Mouse (Mus musculus) macrophage (primary cell): ENCODE data around the gene Tex36. TPM values are rescaled to one million over a fixed set of nuclear protein-coding genes. Genes with fewer than 3 reads are reported as not detected.

Source experiments
- H3K27ac ChIP-seq: fragments of 350-480 bp; formaldehyde crosslinking; 2 replicates; pipeline ENCODE4 v1.9.0; 2021
- H3K36me3 ChIP-seq: fragments of 350-480 bp; formaldehyde crosslinking; 2 replicates; pipeline ENCODE4 v1.9.0; 2021; ENCODE audit errors: inconsistent target
- H3K4me3 ChIP-seq: fragments of 350-480 bp; formaldehyde crosslinking; 2 replicates; pipeline ENCODE4 v1.9.0; 2021; ENCODE audit errors: inconsistent target
- H3K79me2 ChIP-seq: fragments of 350-480 bp; formaldehyde crosslinking; 2 replicates; pipeline ENCODE4 v1.9.0; 2021; ENCODE audit errors: inconsistent target
- WGBS: methylation state at CpG from one replicate; pipeline ENCODE4 v1.1.7; 2026; ENCODE audit warnings: inconsistent platforms; ENCODE audit not compliant: missing documents; 5-methylcytosine and 5-hydroxymethylcytosine counted together
- polyA plus RNA-seq: library from polyadenylated mRNA; stranded (reverse); fragments of 250-400 nt; gene quantifications from 3 replicates; pipeline ENCODE4 v1.2.4, GENCODE M21; 2018; ENCODE audit warnings: inconsistent platforms

Tex36 gene
- polyA plus RNA-seq, 1 experiment from 2014 or later = not detected

DNA sequence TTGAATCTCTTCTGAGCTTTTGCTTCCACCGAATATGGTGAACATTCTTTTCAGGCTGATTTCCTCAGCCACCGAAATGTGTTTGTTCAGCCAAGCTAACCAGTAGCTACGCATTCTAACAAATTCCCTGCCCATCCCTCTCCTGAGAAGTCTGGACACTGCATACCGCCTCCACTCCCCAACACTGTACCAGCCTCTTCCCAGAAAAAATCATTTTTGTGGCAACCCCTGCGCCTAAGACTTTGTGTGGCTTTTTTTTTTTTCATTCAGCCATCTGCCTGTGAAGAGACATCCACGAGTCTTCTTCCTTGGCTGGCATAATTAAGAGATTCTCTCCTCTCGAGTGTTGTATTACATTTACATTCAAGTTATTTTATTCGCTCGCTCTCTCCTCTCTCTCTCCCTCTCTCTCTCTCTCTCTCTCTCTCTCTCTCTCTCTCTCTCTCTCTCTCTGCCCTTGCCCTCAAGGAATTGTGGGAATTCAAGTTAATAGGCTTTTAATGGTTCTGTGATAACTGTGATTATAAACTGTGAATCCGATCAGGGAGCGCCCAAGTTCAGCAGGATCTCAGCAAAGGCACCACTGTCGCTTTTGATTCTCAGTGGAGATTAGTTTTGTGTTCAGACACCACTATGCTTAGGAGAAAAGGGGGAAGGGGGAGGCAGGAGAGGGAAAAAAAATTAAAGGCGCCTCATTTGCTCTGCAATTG, 6.8 kb upstream of the Tex36 start:
- Histone ChIP-seq H3K79me2 (no peaks in the 10 kb centered on the region), H3K27ac (no peak overlapping the region), H3K36me3 (no peaks in the 10 kb centered on the region), H3K4me3 (no peak overlapping the region)
- 87% methylated on average over 13 of the region's 13 CpGs for WGBS

DNA sequence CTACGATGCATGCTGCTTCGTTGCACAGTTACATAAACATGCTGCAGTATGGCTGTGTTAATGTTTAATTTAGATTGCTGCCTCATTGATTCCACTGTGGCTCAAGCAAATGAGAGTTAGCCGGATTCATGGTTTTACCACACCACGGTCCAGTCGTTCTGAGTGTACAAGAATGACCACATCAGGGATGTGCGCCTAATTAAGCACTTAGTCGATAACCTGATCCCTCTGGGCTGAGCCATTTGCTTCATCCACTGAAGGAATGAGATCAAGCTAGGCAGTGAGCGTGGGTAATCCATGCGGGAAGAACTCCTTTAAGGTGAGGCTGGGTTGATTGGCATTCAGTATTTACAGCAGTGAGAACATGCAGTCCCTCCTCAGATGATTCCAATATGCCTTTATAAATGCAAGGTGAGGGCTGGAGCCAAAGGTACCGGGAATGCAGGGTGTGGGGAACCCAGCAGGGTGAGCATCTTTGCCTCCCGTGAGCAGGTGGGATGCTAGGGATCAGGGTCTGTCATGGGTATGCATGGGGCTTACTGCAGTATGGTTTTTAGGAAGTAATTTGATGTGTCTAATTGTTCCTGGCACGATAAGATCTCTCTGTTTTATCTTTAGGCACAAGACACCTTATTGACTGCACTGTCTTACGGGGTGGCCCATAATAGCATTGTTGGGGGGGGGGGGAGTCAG, 6.1 kb upstream of the Tex36 start:
- Histone ChIP-seq H3K27ac (no peak overlapping the region), H3K36me3 (no peaks in the 10 kb centered on the region), H3K79me2 (no peaks in the 10 kb centered on the region), H3K4me3 (no peak overlapping the region)
- WGBS = 81% methylated on average over 13 of the region's 13 CpGs

DNA sequence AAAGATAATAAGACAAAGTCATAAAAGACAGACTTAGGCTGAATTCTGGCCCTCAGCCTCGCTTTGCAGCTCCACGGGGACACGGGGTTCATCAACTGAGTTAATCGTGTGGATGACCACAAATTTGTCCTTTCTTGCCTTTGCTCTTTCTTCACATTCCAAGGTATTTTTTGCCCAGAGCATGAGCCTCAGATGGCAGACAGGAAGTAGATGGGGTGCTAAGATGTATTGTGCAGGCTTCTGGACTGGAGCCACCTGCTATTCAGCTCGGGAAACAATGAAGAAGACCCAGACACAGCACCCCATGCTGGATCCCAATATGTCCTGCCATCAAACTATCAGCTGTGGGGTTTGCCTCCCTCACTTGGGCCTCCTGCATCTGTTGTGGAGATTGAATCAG, 5.4 kb upstream of the Tex36 start:
- Histone ChIP-seq H3K27ac (no peak overlapping the region), H3K4me3 (no peak overlapping the region), H3K79me2 (no peaks in the 10 kb centered on the region), H3K36me3 (no peaks in the 10 kb centered on the region)
- WGBS = 77% methylated on average over 5 of the region's 5 CpGs

DNA sequence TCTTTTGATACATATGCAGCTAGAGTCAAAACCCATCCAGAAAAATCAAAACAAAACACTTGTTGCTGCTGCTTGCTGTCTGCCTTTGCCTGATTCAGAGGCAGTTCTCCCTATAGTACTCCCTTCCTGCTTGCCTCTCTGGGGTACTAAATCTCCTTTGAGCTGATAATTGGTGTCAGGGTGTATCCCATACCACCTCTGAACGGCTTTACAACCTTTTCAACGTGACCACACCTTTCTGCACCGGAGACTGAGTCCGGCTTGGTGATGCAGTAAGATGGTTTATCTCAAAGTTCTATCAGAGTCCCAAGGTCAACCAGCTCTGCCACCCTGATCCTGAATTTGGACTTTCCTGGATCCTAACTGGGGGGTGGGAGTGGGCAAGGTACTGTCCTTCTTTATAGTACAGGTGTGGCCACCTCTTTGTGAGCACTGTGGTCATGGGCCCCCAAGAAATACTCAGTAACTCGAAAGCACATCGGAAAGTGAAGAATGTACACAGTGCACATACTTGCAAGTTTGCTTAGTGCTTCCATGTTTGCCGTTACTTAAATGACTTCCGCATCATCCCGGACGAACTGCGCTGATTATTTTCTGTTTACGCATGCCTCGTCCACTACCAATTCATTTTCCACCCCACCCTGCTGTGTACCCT, 2.6 kb upstream of the Tex36 start:
- Histone ChIP-seq H3K27ac (no peak overlapping the region), H3K36me3 (no peaks in the 10 kb centered on the region), H3K4me3 (no peak overlapping the region), H3K79me2 (no peaks in the 10 kb centered on the region)
- 83% methylated on average over 13 of the region's 13 CpGs for WGBS

DNA sequence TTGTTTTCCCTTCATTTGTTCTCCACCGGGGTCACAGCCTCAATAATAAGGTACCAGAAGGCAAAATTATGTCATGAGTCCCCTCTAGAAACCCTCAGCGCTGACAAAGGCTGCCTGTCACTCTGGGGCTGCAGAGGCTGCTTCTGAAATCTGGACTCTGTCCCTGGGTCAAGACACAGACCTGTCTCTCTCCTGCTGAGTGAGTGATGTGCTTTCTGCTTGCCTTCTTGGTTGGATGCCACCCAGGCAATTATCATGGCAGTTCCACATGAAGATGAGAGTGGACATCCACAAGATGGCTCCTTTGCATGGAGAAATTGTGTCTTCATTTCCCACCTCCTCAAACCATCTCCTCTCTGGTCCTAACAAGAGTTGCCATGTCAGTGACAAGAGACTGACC, 1.2 kb upstream of the Tex36 start:
- Histone ChIP-seq H3K36me3 (no peaks in the 10 kb centered on the region), H3K27ac (no peak overlapping the region), H3K4me3 (no peak overlapping the region), H3K79me2 (no peaks in the 10 kb centered on the region)
- WGBS = 64% methylated on average over 2 of the region's 2 CpGs

DNA sequence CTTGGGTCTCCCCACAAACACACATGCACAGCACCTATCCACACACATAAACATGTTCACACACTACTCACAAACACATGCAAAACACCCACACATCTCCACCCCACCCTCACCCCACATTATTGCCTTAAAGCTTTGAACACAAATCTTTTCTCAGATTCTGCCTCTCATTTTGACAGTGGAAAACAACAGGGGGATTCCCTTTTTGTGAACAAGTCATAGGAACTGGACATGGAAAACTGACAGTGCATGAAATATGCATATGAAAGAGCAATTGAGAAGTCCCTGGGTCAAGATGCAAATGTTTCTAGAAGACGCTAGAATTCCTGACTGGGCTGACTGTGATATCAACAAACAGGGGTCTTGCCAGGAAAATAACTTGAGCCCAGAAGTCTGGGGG, 1.4 kb downstream of the Tex36 start:
- H3K27ac ChIP-seq = no peak overlapping the region
- WGBS = 78% methylated on average over 1 of the region's 1 CpGs
- H3K79me2 ChIP-seq = no peaks in the 10 kb centered on the region
- no peak overlapping the region for H3K4me3 ChIP-seq
- H3K36me3 ChIP-seq = no peaks in the 10 kb centered on the region

DNA sequence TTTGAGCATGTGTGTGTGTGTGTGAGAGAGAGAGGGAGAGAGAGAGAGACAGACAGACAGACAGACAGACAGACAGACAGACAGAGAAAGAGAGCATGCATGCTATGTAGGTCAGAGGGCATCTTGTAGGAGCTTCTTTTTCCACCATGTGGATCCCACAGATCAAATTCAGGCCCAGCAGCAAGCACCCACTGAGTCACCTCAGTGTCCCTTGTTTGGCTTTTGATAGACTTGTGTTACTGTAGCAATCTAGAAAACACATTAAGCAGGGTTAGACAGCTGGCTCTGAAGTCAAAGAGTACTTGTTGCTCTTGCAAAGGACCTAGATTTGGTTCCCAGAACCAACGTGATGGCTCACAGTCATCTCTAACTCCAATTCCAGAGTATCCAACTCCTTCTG, 10.2 kb downstream of the Tex36 start:
- Histone ChIP-seq H3K27ac (no peak overlapping the region), H3K36me3 (no peaks in the 10 kb centered on the region), H3K4me3 (no peak overlapping the region), H3K79me2 (no peaks in the 10 kb centered on the region)
- WGBS = 83% methylated on average over 1 of the region's 1 CpGs

DNA sequence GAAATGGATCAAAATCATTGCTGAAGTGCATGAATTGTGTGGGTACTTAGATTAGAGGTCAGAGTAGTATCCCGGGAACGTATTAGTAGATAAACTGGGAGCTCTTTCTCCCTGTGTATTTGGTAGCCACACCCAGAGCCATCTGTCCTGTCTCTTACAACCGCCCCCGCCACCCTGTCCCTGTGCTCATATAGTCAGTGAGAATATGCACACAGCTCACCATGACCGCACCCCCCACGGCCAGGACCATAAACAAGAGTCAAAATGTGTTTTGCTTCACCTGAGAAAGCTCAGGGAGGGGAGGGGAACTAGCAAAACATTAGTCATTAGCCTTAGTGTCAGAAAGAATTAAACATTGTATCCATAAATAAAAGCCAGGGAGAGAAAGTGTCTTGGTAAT, 18.7 kb downstream of the Tex36 start:
- H3K36me3 ChIP-seq = no peaks in the 10 kb centered on the region
- no peak overlapping the region for H3K4me3 ChIP-seq
- H3K79me2 ChIP-seq = no peaks in the 10 kb centered on the region
- WGBS = 96% methylated on average over 6 of the region's 6 CpGs
- H3K27ac ChIP-seq = no peak overlapping the region

DNA sequence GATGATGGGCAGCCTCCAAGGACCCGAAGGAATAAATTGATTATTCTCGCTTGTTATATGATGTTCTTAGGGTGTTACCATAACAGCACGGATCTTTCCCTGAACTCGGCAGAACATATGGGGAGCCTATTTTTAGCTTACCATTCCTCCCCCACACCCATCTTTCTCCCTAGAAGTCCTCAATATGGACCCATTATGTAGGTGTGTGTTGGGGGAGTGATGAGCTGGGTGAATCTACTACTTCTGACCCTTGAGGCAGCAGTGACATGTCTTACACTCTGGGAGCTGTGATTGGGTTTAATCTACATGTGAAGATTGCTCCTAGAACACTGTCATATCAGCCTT, 21.7 kb downstream of the Tex36 start:
- 87% methylated on average over 4 of the region's 4 CpGs for WGBS

DNA sequence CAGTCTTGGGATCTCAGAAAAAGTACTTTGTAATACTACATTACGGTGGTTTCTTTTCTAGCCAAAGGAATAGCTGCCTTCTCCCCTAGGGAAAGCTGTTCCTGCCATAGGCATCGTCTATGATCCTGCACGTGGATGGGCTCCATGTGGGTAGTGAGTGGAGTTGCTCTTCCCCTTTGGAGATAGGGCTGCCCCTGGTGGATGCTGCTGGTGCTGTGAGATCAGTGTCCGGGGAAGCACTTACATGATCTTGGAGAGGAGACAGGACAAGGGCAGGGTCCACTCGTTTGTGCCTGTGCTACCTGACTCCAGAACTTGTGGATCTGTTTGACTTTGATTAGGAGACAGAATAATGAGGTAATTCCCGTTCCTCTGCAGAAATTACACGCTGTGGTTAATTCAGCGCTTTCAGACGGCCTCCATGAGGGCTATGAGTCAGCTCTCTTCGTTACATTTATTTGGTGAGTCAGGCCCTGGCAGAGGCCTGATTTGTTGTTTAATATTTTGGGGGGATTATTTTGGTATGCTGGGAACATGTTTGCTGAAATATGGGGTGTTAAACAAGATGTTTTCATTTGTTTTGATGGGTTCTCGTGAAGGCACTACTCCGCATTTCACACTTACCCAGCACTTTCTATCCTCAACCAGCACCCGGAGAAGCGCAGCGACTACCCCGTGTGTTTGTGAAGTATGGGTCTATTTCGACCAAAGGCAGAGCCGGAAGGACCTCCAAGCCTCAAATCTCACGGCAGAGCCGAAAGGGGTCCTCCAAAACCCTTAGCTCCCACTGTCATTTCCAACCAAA, 22.3 kb downstream of the Tex36 start:
- no peaks in the 10 kb centered on the region for H3K79me2 ChIP-seq
- no peak overlapping the region for H3K27ac ChIP-seq
- H3K4me3 ChIP-seq = no peak overlapping the region
- WGBS = 79% methylated on average over 19 of the region's 20 CpGs
- H3K36me3 ChIP-seq = no peaks in the 10 kb centered on the region

More for the DNA sequence above, 21.7 kb downstream of the Tex36 start:
- H3K4me3 ChIP-seq = no peak overlapping the region
- H3K27ac ChIP-seq = no peak overlapping the region
- H3K79me2 ChIP-seq = no peaks in the 10 kb centered on the region
- no peaks in the 10 kb centered on the region for H3K36me3 ChIP-seq

DNA sequence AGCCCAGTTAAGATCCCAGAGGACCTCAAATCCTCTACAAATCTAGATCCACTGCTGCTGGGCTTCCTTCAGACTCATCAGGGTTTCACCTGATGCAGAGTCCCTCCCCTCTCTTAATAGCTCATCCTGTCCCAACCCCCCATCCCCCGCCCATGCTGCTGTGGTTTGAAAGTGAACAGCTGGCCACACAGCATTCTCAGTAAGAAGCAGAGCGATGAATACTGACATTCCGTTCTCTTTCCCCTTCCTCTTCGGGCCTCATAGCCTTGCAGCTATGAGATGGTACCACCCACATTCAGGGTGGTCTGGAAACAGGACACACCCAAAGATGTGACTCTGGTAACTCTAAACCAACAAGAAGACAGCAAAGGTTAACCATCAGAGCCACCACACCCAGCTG, 25.1 kb downstream of the Tex36 start:
- Histone ChIP-seq H3K36me3 (no peaks in the 10 kb centered on the region), H3K27ac (no peak overlapping the region), H3K4me3 (no peak overlapping the region), H3K79me2 (no peaks in the 10 kb centered on the region)
- 44% methylated on average over 4 of the region's 4 CpGs for WGBS

DNA sequence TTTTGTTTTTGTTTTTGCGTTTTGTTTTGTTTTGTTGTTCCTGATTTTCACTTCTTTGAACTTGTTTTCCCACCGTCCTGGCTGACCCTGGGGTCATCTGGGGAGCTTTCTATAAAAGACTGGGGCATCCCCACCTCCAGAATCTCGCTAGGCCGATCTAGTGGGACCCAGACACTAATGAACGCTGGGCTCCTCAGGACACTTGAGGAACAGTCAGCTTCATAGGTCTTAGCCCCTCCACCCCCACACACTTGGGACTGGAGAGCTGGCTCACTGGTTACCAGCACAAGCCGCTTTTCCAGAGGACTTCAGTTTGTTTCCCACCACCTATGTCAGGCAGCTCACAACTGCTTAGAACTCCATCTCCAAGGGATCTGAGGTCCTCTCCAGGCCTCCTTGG, 25.7 kb downstream of the Tex36 start:
- WGBS = 86% methylated on average over 6 of the region's 6 CpGs
- no peak overlapping the region for H3K4me3 ChIP-seq

DNA sequence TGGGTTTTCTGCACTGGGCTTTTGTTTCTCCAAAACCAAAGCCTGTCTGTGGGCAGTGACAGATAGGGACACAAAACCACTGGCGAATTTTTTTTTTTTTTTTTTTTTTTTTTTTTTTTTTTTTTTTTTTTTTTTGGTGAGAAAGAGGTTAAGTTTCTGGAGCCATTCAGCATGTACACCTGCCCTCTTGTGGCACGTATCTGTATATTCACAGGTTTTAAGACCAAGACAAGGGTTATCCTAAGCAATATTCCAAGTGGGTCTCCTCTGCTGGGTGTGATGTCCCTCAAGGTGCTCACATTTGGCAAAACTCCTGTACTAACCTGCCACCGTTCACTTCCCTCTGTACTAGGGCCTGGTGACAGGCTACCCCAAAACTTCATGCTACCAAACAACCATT, 30.0 kb downstream of the Tex36 start:
- Histone ChIP-seq H3K27ac (no peak overlapping the region), H3K79me2 (no peaks in the 10 kb centered on the region), H3K4me3 (no peak overlapping the region), H3K36me3 (no peaks in the 10 kb centered on the region)
- 20% methylated on average over 2 of the region's 3 CpGs for WGBS

More for the DNA sequence above, 25.7 kb downstream of the Tex36 start:
- Histone ChIP-seq H3K79me2 (no peaks in the 10 kb centered on the region), H3K27ac (no peak overlapping the region), H3K36me3 (no peaks in the 10 kb centered on the region)

DNA sequence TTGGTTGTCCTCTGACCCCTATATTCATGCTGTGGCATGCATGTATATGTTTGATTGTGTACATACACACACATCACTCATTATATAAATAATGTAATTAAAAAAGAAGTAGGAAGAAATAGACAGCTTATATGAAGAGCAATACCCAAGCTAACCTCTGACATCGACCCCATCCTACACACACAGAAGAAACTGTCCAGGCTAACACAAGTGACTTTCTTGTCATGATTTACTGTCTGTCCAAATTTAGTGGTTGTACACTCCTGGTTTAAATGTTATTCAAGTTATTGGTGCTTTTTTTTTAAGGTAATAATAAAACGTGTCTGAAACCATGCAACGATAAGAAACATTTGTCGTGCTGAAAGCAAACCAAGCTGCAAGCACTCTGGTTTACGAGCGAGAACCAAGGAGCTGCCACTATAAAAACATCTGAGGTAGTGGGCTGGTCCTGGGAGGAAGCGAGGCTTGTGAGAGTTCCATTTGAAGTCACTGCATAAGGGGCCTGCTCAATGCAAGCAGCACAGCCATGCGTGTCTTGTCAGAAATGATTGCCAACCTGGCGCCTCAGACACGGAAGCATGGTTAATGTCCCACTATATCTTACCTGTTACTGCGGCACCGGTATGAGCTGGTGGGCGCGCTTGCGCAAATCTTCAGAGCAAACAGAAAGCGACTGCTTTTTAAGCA, 32.6 kb downstream of the Tex36 start:
- Histone ChIP-seq H3K27ac (no peak overlapping the region), H3K36me3 (no peaks in the 10 kb centered on the region), H3K79me2 (no peaks in the 10 kb centered on the region), H3K4me3 (no peak overlapping the region)
- WGBS = 90% methylated on average over 16 of the region's 16 CpGs
